Mouse (Mus musculus) adrenal gland, postnatal 36 days (tissue): ENCODE data around the gene Rnf114. TPM values are rescaled to one million over a fixed set of nuclear protein-coding genes. Genes with fewer than 3 reads are reported as not detected.

ENCODE experiments used
- total RNA-seq, 2 experiments: library from RNA; stranded (reverse); gene quantifications; 2 replicates each; pipeline ENCODE4 v1.2.3; 2021

The Rnf114 gene
- total RNA-seq, 2 experiments from 2014 or later: 77.1 to 87.6 TPM

Other genes starting within 250 kb of the Rnf114 start
- gene B4galt5, start 143.5 kb upstream of the Rnf114 start, total RNA-seq: 100 to 1,000 TPM in 1 of 2 experiments, 10 to 100 TPM in 1; 93.7 to 153 TPM
- 10 to 100 TPM; 37.4 to 38.3 TPM for gene Slc9a8, start 70.9 kb upstream of the Rnf114 start, total RNA-seq
- 10 to 100 TPM; 39.8 to 43.3 TPM for gene Spata2, start 242 bp downstream of the Rnf114 start, total RNA-seq
- gene Snai1, start 45.5 kb downstream of the Rnf114 start, total RNA-seq: 10 to 100 TPM in 1 of 2 experiments, 1 to 10 TPM in 1; 5.4 to 11.2 TPM
- 100 to 1,000 TPM; 195 to 197 TPM for gene Ube2v1, start 139.4 kb downstream of the Rnf114 start, total RNA-seq
- 10 to 100 TPM in 1 of 2 experiments, 1 to 10 TPM in 1; 8.9 to 25.9 TPM for gene Gm20431, start 168.9 kb downstream of the Rnf114 start, total RNA-seq
- 100 to 1,000 TPM; 357 to 631 TPM for gene Cebpb, start 196.3 kb downstream of the Rnf114 start, total RNA-seq
- 10 to 100 TPM; 27.2 to 34.3 TPM for gene Tmem189, start 197.2 kb downstream of the Rnf114 start, total RNA-seq